Mouse (Mus musculus): ENCODE measurements around the gene Arrb1. TPM values are rescaled to one million over a fixed set of nuclear protein-coding genes. Genes with fewer than 3 reads are reported as not detected.

Arrb1 gene
- total RNA-seq, 1 experiment from 2014 or later = 70.1 TPM

- no peak for ATAC-seq (replicated peaks; ENCODE audit: insufficient number of reproducible peaks, low FRiP score, low TSS enrichment, poor library complexity, severe bottlenecking)
Observed at GRCm38 (mm10) chr7:99565325-99565881, 30.1 kb downstream of the Arrb1 start.

DNA sequence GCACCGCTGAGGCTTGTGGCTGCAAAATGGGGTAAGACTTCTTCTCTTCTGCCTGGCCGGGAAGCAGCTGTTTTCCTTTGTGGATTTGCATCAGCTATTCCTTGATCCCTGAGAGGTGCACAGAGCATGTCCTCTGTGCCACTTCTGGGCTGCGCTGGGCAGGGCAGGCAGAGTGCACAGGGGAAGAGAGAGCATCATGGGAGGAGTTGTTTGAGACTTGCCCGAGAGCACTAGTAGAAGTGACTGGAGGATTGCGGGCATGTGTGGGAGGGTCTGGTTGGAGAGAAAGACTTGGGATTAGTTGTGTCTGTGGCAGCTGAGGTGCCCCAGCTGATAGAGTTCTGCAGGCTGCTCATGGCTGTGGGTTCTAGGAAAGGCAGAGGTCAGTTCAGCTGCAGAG is 35.4 kb downstream of the Arrb1 start:
- no peak for ATAC-seq (replicated peaks; ENCODE audit: insufficient number of reproducible peaks, low FRiP score, low TSS enrichment, poor library complexity, severe bottlenecking)

DNA sequence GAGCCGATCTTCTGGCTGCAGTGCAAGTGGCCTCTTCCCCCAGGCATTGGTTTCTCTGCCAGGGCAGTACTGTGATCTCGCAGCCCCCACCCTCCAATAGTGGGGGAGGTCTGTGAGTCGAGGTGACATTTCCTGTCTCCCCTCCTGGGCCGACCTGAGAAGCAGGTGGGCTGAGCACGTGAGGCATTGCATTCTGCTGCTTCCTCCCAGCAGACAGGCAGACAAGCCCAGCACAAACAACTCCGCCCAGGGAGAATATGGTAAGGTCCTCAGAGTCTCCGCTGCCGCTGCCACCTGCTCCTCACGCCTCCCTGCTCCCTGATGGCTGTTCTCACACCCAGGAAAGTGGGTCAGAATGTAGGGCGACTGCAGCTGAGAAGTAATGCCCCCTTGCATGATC is 37.7 kb downstream of the Arrb1 start:
- ATAC-seq (replicated peaks; ENCODE audit: insufficient number of reproducible peaks, low FRiP score, low TSS enrichment, poor library complexity, severe bottlenecking) = no peak

GRCm38 (mm10) chr7:99573351-99573750 is 38.1 kb downstream of the Arrb1 start:
- ATAC-seq (replicated peaks; ENCODE audit: insufficient number of reproducible peaks, low FRiP score, low TSS enrichment, poor library complexity, severe bottlenecking) = no peak

GRCm38 (mm10) chr7:99578246-99578645 is 43.0 kb downstream of the Arrb1 start:
- no peak for ATAC-seq (replicated peaks; ENCODE audit: insufficient number of reproducible peaks, low FRiP score, low TSS enrichment, poor library complexity, severe bottlenecking)

DNA sequence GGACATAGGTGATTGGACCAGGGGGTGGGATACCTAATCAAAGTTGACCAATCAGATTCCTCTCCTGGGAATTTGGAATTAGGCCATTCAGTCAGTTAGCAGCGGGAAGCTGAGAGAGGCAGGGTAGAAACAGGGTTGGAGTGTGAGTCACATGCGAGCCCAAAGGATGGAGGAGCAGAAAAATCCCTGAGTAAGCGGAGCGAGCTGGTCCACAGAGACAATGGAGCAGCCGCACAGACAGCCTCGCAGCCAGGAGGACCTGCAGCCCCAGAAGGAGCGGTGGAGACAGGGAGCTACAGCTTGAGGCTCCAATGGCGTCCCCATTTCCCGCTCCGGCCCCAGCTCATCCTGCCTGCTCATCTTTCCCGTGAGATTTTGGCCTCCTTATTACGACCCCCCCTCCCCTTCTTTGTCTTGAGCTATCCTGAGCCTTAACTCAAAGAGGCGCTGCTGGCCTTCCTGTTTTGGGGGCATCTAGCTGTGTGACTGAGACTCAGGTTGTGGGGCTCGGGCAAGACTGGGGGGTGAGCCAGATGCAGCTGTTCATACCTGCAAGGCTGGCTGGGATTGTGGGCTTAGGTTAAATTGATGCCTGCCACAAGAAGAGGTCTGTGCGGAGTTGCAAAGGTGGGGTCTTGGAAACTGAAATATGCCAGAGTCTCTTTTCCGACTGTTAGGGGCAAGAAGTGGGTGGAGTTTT is 44.4 kb downstream of the Arrb1 start:
- no peak for ATAC-seq (replicated peaks; ENCODE audit: insufficient number of reproducible peaks, low FRiP score, low TSS enrichment, poor library complexity, severe bottlenecking)

DNA sequence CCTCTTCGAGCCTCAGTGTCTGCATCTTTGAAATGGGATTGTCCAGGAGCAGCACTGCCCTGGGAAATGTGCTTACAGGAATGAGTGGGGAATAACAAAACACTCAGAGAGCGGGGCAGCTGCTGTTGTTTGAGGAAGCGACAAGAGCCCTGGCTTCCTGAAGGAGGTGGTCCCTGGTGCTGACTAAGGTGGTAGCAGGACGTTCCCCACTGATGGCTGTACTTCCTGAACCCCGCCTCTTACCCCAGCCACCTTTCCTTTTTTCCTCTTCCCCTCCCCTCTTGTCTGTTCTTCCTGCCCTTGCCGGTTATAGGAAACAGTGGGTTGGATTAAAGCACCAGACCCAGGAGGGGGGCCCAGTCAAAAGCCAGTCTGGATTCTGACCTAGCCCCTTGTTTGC is 45.0 kb downstream of the Arrb1 start:
- no peak for ATAC-seq (replicated peaks; ENCODE audit: insufficient number of reproducible peaks, low FRiP score, low TSS enrichment, poor library complexity, severe bottlenecking)

DNA sequence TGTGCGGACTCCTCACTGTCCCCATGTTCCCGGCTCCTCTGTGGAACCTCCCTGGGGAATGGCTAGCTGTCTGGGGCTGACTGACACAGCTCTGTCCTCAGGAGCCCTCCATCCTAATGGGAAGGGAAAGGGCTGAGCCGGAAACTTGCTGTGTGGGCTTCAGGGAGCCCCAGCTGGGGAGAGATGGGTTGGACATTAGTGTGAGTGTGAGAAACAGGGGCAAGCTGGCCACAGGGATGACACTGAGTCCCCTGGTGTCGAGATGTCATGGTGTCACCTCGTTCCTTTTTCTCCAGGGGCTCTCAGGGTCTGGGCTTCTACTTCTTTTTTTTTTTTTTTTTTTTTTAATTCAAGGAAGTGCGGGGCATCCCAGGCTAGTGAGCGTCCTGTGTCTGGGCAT is 47.0 kb downstream of the Arrb1 start:
- no peak for ATAC-seq (replicated peaks; ENCODE audit: insufficient number of reproducible peaks, low FRiP score, low TSS enrichment, poor library complexity, severe bottlenecking)

DNA sequence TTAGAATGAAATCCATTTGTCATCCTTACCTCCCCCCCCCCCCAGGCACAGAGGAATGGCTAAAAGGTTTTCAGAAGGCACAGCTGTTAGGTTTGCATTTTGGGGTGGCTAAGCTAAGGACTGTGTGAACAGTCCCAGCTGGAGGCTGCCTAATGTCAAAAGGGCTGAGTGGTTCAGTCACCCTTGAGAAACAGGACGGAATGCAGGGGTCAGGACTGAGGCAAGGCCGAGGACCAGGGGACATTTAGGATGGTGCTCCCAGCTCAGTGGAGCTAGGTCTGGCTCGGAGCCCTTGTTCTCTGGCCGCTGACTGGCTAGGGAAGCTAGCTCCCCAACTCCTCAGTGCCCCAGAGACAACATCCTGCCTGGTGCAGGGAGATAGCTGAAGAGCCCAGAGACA is 47.6 kb downstream of the Arrb1 start:
- ATAC-seq (replicated peaks; ENCODE audit: insufficient number of reproducible peaks, low FRiP score, low TSS enrichment, poor library complexity, severe bottlenecking) = no peak

DNA sequence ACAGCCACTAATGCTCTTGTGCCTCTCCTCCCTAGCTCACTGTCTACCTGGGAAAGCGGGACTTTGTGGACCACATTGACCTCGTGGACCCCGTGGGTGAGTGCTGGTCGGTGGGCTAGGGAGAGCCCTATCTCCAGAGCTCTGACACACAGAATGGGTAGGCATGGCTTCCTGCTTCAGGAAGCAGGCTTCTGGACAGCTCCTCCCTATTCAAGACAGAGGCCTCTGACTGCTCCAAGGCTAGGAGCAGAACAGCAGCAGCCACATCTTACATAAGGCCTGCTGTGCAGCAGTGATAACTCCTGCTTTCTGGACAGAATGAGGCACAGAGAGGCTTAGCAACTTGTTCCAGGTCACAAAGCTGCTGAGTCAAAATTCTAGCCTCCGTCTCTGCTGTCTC is 48.4 kb downstream of the Arrb1 start:
- no peak for ATAC-seq (replicated peaks; ENCODE audit: insufficient number of reproducible peaks, low FRiP score, low TSS enrichment, poor library complexity, severe bottlenecking)

GRCm38 (mm10) chr7:99585976-99586375 is 50.7 kb downstream of the Arrb1 start:
- no peak for ATAC-seq (replicated peaks; ENCODE audit: insufficient number of reproducible peaks, low FRiP score, low TSS enrichment, poor library complexity, severe bottlenecking)

DNA sequence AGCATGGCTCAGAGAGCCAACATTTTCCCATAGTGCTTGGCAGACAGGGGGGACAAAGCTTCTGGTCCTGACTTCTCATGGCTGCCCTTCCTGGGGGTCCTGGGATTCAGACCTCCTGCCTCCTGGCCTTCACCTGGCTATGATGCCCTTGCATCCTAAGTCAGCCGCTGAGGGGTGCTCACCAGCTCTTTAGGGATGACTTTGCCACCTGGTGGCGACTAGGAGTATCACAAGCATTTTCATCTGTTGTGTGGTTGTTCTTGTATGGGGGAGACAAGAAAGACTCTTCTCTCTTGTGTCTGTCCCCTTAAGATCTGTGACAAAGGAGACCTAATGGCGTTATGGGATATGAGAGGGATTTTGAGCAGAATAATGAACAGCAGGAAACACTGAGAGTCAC is 54.8 kb downstream of the Arrb1 start:
- ATAC-seq (replicated peaks; ENCODE audit: insufficient number of reproducible peaks, low FRiP score, low TSS enrichment, poor library complexity, severe bottlenecking) = no peak

GRCm38 (mm10) chr7:99590646-99591045 is 55.4 kb downstream of the Arrb1 start:
- ATAC-seq (replicated peaks; ENCODE audit: insufficient number of reproducible peaks, low FRiP score, low TSS enrichment, poor library complexity, severe bottlenecking) = no peak

- no peak for ATAC-seq (replicated peaks; ENCODE audit: insufficient number of reproducible peaks, low FRiP score, low TSS enrichment, poor library complexity, severe bottlenecking)
Observed at GRCm38 (mm10) chr7:99592669-99593068, 57.4 kb downstream of the Arrb1 start.

DNA sequence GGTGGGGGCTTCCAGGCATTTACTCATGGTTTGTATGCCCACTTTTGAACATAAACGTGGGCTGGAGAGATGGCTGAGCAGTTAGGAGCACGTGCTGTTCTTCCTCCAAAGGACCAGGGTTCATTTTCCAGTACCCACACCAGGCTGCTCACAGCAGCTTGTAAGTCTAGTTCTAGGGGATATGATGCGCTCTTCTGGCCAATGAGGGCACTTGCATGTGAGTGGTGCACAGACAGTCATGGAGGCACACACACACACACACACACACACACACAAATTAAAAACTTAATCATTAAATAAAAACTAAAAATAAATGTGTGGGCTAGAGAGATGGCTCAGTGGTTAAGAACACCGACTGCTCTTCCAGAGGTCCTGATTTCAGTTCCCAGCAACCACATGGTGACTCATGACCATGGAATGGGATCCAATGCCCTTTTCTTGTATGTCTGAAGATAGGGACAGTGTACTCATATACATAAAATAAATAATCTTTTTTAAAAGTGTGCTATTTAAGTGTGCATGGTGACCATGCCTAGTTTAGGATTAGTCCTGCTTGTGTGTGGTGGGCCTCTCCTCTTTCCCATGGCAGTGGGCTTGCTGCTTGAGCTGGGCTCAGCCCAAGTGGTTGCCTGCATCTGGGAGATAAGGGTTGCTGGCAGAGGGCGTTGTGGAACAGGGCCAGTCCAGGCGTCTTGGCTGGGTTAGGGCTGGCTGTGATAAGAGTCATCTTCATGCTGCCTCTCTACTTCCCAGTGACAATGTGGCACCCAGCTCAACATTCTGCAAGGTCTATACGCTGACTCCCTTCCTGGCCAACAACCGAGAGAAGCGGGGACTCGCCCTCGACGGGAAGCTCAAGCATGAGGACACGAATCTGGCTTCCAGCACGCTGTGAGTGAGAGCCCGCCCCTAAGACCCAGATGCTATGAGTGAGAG is 58.9 kb downstream of the Arrb1 start:
- ATAC-seq (replicated peaks; ENCODE audit: insufficient number of reproducible peaks, low FRiP score, low TSS enrichment, poor library complexity, severe bottlenecking) = no peak

- no peak for ATAC-seq (replicated peaks; ENCODE audit: insufficient number of reproducible peaks, low FRiP score, low TSS enrichment, poor library complexity, severe bottlenecking)
Observed at GRCm38 (mm10) chr7:99598722-99599121, 63.5 kb downstream of the Arrb1 start.

- no peak for ATAC-seq (replicated peaks; ENCODE audit: insufficient number of reproducible peaks, low FRiP score, low TSS enrichment, poor library complexity, severe bottlenecking)
Observed at GRCm38 (mm10) chr7:99603875-99604662, 68.8 kb downstream of the Arrb1 start.

DNA sequence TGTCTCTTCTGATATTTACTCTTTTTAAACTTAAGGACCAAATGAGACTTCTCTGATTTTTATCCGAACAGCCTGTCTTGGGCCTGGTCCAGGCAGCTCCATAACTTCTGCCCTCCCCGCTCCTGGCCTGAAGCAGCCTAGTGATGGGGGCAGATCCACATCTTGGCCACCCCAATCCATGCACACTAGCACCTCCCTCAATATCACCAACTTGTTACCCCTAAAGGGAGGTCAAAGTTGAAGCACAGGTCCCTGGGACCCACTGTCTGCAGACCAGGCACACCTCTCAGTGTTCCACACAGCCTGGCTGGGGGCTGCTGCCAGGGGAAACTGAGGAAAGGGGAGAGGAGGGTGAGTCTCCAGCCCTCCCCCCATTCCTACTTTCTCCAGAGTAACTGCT is 69.8 kb downstream of the Arrb1 start:
- no peak for ATAC-seq (replicated peaks; ENCODE audit: insufficient number of reproducible peaks, low FRiP score, low TSS enrichment, poor library complexity, severe bottlenecking)

GRCm38 (mm10) chr7:99606303-99606702 is 71.0 kb downstream of the Arrb1 start:
- ATAC-seq (replicated peaks; ENCODE audit: insufficient number of reproducible peaks, low FRiP score, low TSS enrichment, poor library complexity, severe bottlenecking) = no peak

Data from monocyte, adult 5-6 weeks (primary cell).